Comparison of ENCODE assay signal across 12 mouse cellular contexts in genomic region chr2:172959006-172959768, GRCm38 (mm10). TPM values are rescaled to one million over a fixed set of nuclear protein-coding genes. Genes with fewer than 3 reads are reported as not detected.
DNase-seq lines count a peak whose midpoint lies in the region; ATAC-seq and TF ChIP-seq lines count a peak whose summit lies in the region.
"Had no signal": no experiment of that assay in that cellular context is flagged by ENCODE, and none has a peak within 500 bp of the region (broad histone marks: within the 10 kb centered on the region; RNA-seq: fewer than 3 reads in every experiment).

No protein-coding gene starts in this region.

- TF ChIP-seq EP300 in lung, postnatal 0 days (IDR thresholded peaks at IDR 0.05): no peak

- DNase-seq in hindbrain, embryonic 10.5 days (ENCODE audit: low spot score): no peak
- no peak for DNase-seq in hindbrain, embryonic 11.5 days (ENCODE audit: low spot score)
- DNase-seq in lung, postnatal 0 days (ENCODE audit: low spot score): no peak
- no peak for DNase-seq in lung, postnatal 36 days
- DNase-seq in brain, embryonic 14.5 days (ENCODE audit: low read depth): no peak
- no peak for DNase-seq in midbrain, postnatal 0 days (ENCODE audit: low spot score)
- DNase-seq: cerebellum, postnatal 14 days; lung, postnatal 4 days; thymus, postnatal 14 days had no signal

- H3K9me3 ChIP-seq in hindbrain, embryonic 10.5 days: peaks cover 20% of the 10 kb centered on the region
- H3K9me3 ChIP-seq in hindbrain, embryonic 11.5 days (ENCODE audit: control insufficient read depth, low read length): 0 out of 2 replicates have a peak, but pooled peaks cover 2% of the 10 kb centered on the region
- H3K9me3 ChIP-seq in lung, postnatal 0 days (ENCODE audit: low read length): no peaks in the 10 kb centered on the region
- H3K9me3 ChIP-seq in midbrain, postnatal 0 days (ENCODE audit: low read length): no peaks in the 10 kb centered on the region
- 0 out of 2 replicates have a peak, but pooled peaks cover 12% of the 10 kb centered on the region for H3K9me3 ChIP-seq in forebrain, embryonic 15.5 days

- no peak for ATAC-seq in hindbrain, embryonic 11.5 days (ENCODE audit: low FRiP score)
- ATAC-seq in lung, postnatal 0 days: no peak
- no peak for ATAC-seq in midbrain, postnatal 0 days (ENCODE audit: low FRiP score)
- ATAC-seq in forebrain, embryonic 15.5 days (replicated peaks): no peak

- peaks cover 32% of the 10 kb centered on the region for H3K4me1 ChIP-seq in hindbrain, embryonic 10.5 days (replicated peaks)
- H3K4me1 ChIP-seq in hindbrain, embryonic 11.5 days (replicated peaks; ENCODE audit: control insufficient read depth, insufficient read depth, low read length): 0 out of 2 replicates have a peak, but pooled peaks cover 2% of the 10 kb centered on the region
- no peaks in the 10 kb centered on the region for H3K4me1 ChIP-seq in lung, postnatal 0 days (ENCODE audit: insufficient read depth, low read depth, low read length)
- no peaks in the 10 kb centered on the region for H3K4me1 ChIP-seq in midbrain, postnatal 0 days (ENCODE audit: insufficient read depth, low read length)
- peaks cover 5% of the 10 kb centered on the region; the same call in 1 of the 2 replicates for H3K4me1 ChIP-seq in forebrain, embryonic 15.5 days

- no peaks in the 10 kb centered on the region for H3K36me3 ChIP-seq in hindbrain, embryonic 10.5 days
- no peaks in the 10 kb centered on the region for H3K36me3 ChIP-seq in hindbrain, embryonic 11.5 days (ENCODE audit: control insufficient read depth, insufficient read depth, low read length)
- no peaks in the 10 kb centered on the region for H3K36me3 ChIP-seq in lung, postnatal 0 days (ENCODE audit: insufficient read depth, low read length)
- H3K36me3 ChIP-seq in midbrain, postnatal 0 days (ENCODE audit: insufficient read depth, low read length): no peaks in the 10 kb centered on the region
- no peaks in the 10 kb centered on the region for H3K36me3 ChIP-seq in forebrain, embryonic 15.5 days
- H3K36me3 ChIP-seq: limb, embryonic 13.5 days had no signal

- H3K4me3 ChIP-seq in hindbrain, embryonic 10.5 days: no peak overlapping the region
- H3K4me3 ChIP-seq in hindbrain, embryonic 11.5 days (ENCODE audit: low read depth, low read length): no peak overlapping the region
- no peak overlapping the region for H3K4me3 ChIP-seq in lung, postnatal 0 days (ENCODE audit: low read depth, low read length)
- H3K4me3 ChIP-seq in midbrain, postnatal 0 days (ENCODE audit: low read depth, low read length): no peak overlapping the region
- H3K4me3 ChIP-seq in forebrain, embryonic 15.5 days: no peak overlapping the region
- H3K4me3 ChIP-seq: limb, embryonic 13.5 days had no signal

- TF ChIP-seq CTCF in lung, postnatal 0 days (IDR thresholded peaks at IDR 0.05): peak; percentile 12
- TF ChIP-seq CTCF in brain, embryonic 14.5 days (IDR thresholded peaks at IDR 0.05; ENCODE audit: borderline replicate concordance, extremely low read depth, insufficient read depth, insufficient read length): 0 out of 2 replicates have a peak, but pooled peaks have one; percentile 10
- peak; percentile 42 for TF ChIP-seq CTCF in midbrain, postnatal 0 days (IDR thresholded peaks at IDR 0.05)

- TF ChIP-seq POLR2A in brain, embryonic 14.5 days (IDR thresholded peaks at IDR 0.05; ENCODE audit: borderline replicate concordance, extremely low read depth, insufficient read depth, insufficient read length, poor library complexity, severe bottlenecking): no peak

- no peaks in the 10 kb centered on the region; the same call in 1 of the 2 replicates for H3K27me3 ChIP-seq in hindbrain, embryonic 10.5 days (ENCODE audit: insufficient read depth, poor library complexity, severe bottlenecking)
- H3K27me3 ChIP-seq in hindbrain, embryonic 11.5 days (ENCODE audit: control insufficient read depth, insufficient read depth, low read length): no peaks in the 10 kb centered on the region
- H3K27me3 ChIP-seq in lung, postnatal 0 days (replicated peaks; ENCODE audit: insufficient read depth, low read length): no peaks in the 10 kb centered on the region
- no peaks in the 10 kb centered on the region for H3K27me3 ChIP-seq in midbrain, postnatal 0 days (ENCODE audit: insufficient read depth, low read length)
- no peaks in the 10 kb centered on the region for H3K27me3 ChIP-seq in forebrain, embryonic 15.5 days
- H3K27me3 ChIP-seq: limb, embryonic 13.5 days had no signal

- H3K9ac ChIP-seq in hindbrain, embryonic 11.5 days (ENCODE audit: low read depth, low read length): no peak overlapping the region
- H3K9ac ChIP-seq in lung, postnatal 0 days (replicated peaks; ENCODE audit: low read depth): no peak overlapping the region
- no peak overlapping the region for H3K9ac ChIP-seq in midbrain, postnatal 0 days (replicated peaks; ENCODE audit: low read length, poor library complexity, severe bottlenecking)
- H3K9ac ChIP-seq in forebrain, embryonic 15.5 days (replicated peaks): no peak overlapping the region
- H3K9ac ChIP-seq: limb, embryonic 13.5 days had no signal

- peak overlapping the region; percentile 74 for H3K27ac ChIP-seq in hindbrain, embryonic 10.5 days
- H3K27ac ChIP-seq in hindbrain, embryonic 11.5 days (ENCODE audit: low read depth, low read length): no peak overlapping the region
- no peak overlapping the region for H3K27ac ChIP-seq in lung, postnatal 0 days (ENCODE audit: low read length)
- no peak overlapping the region for H3K27ac ChIP-seq in midbrain, postnatal 0 days (ENCODE audit: low read depth, low read length)
- no peak overlapping the region for H3K27ac ChIP-seq in forebrain, embryonic 15.5 days (replicated peaks)

- WGBS in hindbrain, embryonic 10.5 days: 49% methylated on average over 13 of the region's 13 CpGs
- 49% methylated on average over 13 of the region's 13 CpGs for WGBS in hindbrain, embryonic 11.5 days
- WGBS in lung, postnatal 0 days: 43% methylated on average over 13 of the region's 13 CpGs
- 54% methylated on average over 13 of the region's 13 CpGs for whole genome bisulfite sequencing in midbrain, postnatal 0 days
- 48% methylated on average over 13 of the region's 13 CpGs for WGBS in forebrain, embryonic 15.5 days

- H3K4me2 ChIP-seq in hindbrain, embryonic 11.5 days (replicated peaks; ENCODE audit: low read depth, low read length): no peak overlapping the region
- no peak overlapping the region for H3K4me2 ChIP-seq in lung, postnatal 0 days (replicated peaks; ENCODE audit: low read depth, low read length)
- no peak overlapping the region for H3K4me2 ChIP-seq in midbrain, postnatal 0 days (ENCODE audit: low read depth, low read length, poor library complexity, severe bottlenecking)
- H3K4me2 ChIP-seq in forebrain, embryonic 15.5 days (replicated peaks): no peak overlapping the region
- H3K4me2 ChIP-seq: limb, embryonic 13.5 days had no signal

RNA-seq across cellular contexts. Expression of gene Spo11, which starts 18.3 kb away (rescaled TPM):
- polyA plus RNA-seq in hindbrain, embryonic 10.5 days (2016; fragmentation: Nextera tagmentation; extraction: Ambion mirVana): 0.47 and 0.49 TPM in 2 replicates
- 0.71 and 0.74 TPM in 2 replicates for polyA plus RNA-seq in hindbrain, embryonic 11.5 days (2014; fragmentation: Nextera tagmentation; extraction: Ambion mirVana)
- not detected in 2 replicates for polyA plus RNA-seq in lung, postnatal 0 days (2015; fragmentation: Nextera tagmentation; extraction: Ambion mirVana)
- 1.6 and 1.7 TPM in 2 replicates for polyA plus RNA-seq in brain, embryonic 14.5 days (2012; rRNA removed)
- total RNA-seq in midbrain, postnatal 0 days (2014; rRNA removed): 1.7 and 2.8 TPM in 2 replicates
- polyA plus RNA-seq in midbrain, postnatal 0 days (2015; fragmentation: Nextera tagmentation; extraction: Ambion mirVana): 1.1 and 1.6 TPM in 2 replicates
- polyA plus RNA-seq in forebrain, embryonic 15.5 days (2015; fragmentation: Nextera tagmentation; extraction: Ambion mirVana): 0.46 and 0.97 TPM in 2 replicates
- total RNA-seq: gastrocnemius, adult 8-10 months had no signal

RNA-seq across cellular contexts. Expression of gene Bmp7, which starts 19.1 kb away (rescaled TPM):
- polyA plus RNA-seq in hindbrain, embryonic 10.5 days (2016; fragmentation: Nextera tagmentation; extraction: Ambion mirVana): 12.9 and 14.8 TPM in 2 replicates
- 16.6 and 17.9 TPM in 2 replicates for polyA plus RNA-seq in hindbrain, embryonic 11.5 days (2014; fragmentation: Nextera tagmentation; extraction: Ambion mirVana)
- polyA plus RNA-seq in lung, postnatal 0 days (2015; fragmentation: Nextera tagmentation; extraction: Ambion mirVana): 1.1 and 1.7 TPM in 2 replicates
- polyA plus RNA-seq in brain, embryonic 14.5 days (2012; rRNA removed): 14.8 and 26.0 TPM in 2 replicates
- total RNA-seq in midbrain, postnatal 0 days (2014; rRNA removed): 34.0 and 35.9 TPM in 2 replicates
- 14.8 and 15.3 TPM in 2 replicates for polyA plus RNA-seq in midbrain, postnatal 0 days (2015; fragmentation: Nextera tagmentation; extraction: Ambion mirVana)
- polyA plus RNA-seq in forebrain, embryonic 15.5 days (2015; fragmentation: Nextera tagmentation; extraction: Ambion mirVana): 8.4 and 9.5 TPM in 2 replicates

RNA-seq across cellular contexts. Expression of gene Rae1, which starts 40.7 kb away (rescaled TPM):
- 158 and 162 TPM in 2 replicates for polyA plus RNA-seq in hindbrain, embryonic 10.5 days (2016; fragmentation: Nextera tagmentation; extraction: Ambion mirVana)
- polyA plus RNA-seq in hindbrain, embryonic 11.5 days (2014; fragmentation: Nextera tagmentation; extraction: Ambion mirVana): 134 TPM in 2 replicates
- polyA plus RNA-seq in lung, postnatal 0 days (2015; fragmentation: Nextera tagmentation; extraction: Ambion mirVana): 64.3 and 68.6 TPM in 2 replicates
- 119 and 147 TPM in 2 replicates for polyA plus RNA-seq in brain, embryonic 14.5 days (2012; rRNA removed)
- 93.8 and 98.3 TPM in 2 replicates for total RNA-seq in midbrain, postnatal 0 days (2014; rRNA removed)
- 127 and 130 TPM in 2 replicates for polyA plus RNA-seq in midbrain, postnatal 0 days (2015; fragmentation: Nextera tagmentation; extraction: Ambion mirVana)
- polyA plus RNA-seq in forebrain, embryonic 15.5 days (2015; fragmentation: Nextera tagmentation; extraction: Ambion mirVana): 162 and 163 TPM in 2 replicates
